Mouse (Mus musculus) embryonic facial prominence, embryonic 15.5 days (tissue): ENCODE results near the gene Tank. TPM values are rescaled to one million over a fixed set of nuclear protein-coding genes. Genes with fewer than 3 reads are reported as not detected.

Experiments
- ATAC-seq: fragments of 200-750 bp; cut with Nextera tagmentation; 2 replicates; pipeline ENCODE4 v1.8.0; 2017; ENCODE audit warnings: low read depth, moderate TSS enrichment; ENCODE audit not compliant: insufficient number of reproducible peaks, low FRiP score, low TSS enrichment
- H3K27ac ChIP-seq: fragments of 300-500 bp; sonication (generic); replicated peaks from 2 replicates; pipeline ENCODE4 v1.5.1; 2015; ENCODE audit warnings: mild to moderate bottlenecking, inconsistent platforms
- H3K27me3 ChIP-seq: fragments of 300-500 bp; sonication (generic); 2 replicates; pipeline ENCODE4 v1.6.1; 2015; ENCODE audit warnings: inconsistent platforms
- H3K36me3 ChIP-seq: fragments of 300-500 bp; sonication (generic); 2 replicates; pipeline ENCODE4 v1.6.1; 2015; ENCODE audit warnings: mild to moderate bottlenecking, inconsistent platforms
- H3K4me1 ChIP-seq: fragments of 300-500 bp; sonication (generic); 2 replicates; pipeline ENCODE4 v1.6.1; 2015; ENCODE audit warnings: inconsistent platforms
- H3K4me2 ChIP-seq: fragments of 300-500 bp; sonication (generic); replicated peaks from 2 replicates; pipeline ENCODE4 v1.6.1; 2015; ENCODE audit warnings: mild to moderate bottlenecking, inconsistent platforms
- H3K4me3 ChIP-seq: fragments of 300-500 bp; sonication (generic); replicated peaks from 2 replicates; pipeline ENCODE4 v1.5.1; 2015; ENCODE audit warnings: mild to moderate bottlenecking, inconsistent platforms
- H3K9ac ChIP-seq: fragments of 300-500 bp; sonication (generic); 2 replicates; pipeline ENCODE4 v1.6.1; 2015; ENCODE audit warnings: inconsistent platforms
- H3K9me3 ChIP-seq: fragments of 300-500 bp; sonication (generic); replicated peaks from 2 replicates; pipeline ENCODE4 v1.6.1; 2016; ENCODE audit warnings: inconsistent platforms
- WGBS: fragments of 180-500 bp; shearing (Covaris S2); methylation state at CpG from one replicate; pipeline ENCODE4 v1.1.7; 2015; 5-methylcytosine and 5-hydroxymethylcytosine counted together
- polyA plus RNA-seq: library from polyadenylated mRNA; unstranded; fragments of >200 nt; fragmentation: Nextera tagmentation; extraction: Ambion mirVana; gene quantifications from 2 replicates; pipeline ENCODE4 v1.2.1, GENCODE M21; 2015

The Tank gene
- polyA plus RNA-seq, 1 experiment from 2014 or later = 34.6 TPM

DNA sequence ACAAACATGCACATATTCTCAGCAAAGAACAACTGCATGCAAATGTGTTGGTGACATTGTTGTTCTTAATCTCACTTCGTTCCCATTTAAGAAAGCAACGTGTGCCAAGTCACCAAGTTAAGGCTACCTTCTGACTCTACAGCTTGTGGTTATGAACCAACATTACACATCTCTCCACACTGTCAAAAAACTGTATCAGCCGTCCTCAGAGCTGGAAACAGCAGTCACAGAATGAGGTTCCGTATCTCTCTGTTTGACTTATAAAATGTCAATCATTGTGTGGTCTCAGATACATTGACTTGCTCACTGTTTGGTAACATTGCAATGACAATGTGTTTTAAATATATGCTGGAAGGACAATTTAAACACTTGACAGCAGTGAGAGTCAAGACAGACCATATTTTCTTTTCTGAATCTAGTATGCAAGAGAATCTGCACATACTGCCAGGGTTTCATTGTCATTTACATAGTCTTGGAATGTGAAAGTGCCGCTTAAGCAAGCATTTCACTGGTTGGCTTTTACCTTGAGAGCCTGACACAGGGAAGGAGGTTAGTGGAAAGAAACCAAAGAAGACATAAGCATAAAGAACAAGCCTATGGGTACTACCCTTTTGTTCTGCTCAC, 20.4 kb upstream of the Tank start:
- no peaks in the 10 kb centered on the region for H3K4me1 ChIP-seq
- H3K9me3 ChIP-seq = no peaks in the 10 kb centered on the region
- H3K36me3 ChIP-seq = no peaks in the 10 kb centered on the region
- no peak for ATAC-seq
- H3K4me3 ChIP-seq = no peak overlapping the region
- no peaks in the 10 kb centered on the region for H3K27me3 ChIP-seq
- H3K9ac ChIP-seq = no peak overlapping the region
- WGBS = 77% methylated on average over 5 of the region's 5 CpGs
- H3K4me2 ChIP-seq = no peak overlapping the region
- no peak overlapping the region for H3K27ac ChIP-seq

- WGBS = 9% methylated on average over 1 of the region's 1 CpGs
Measured at GRCm38 (mm10) chr2:61561058-61561457, 17.3 kb upstream of the Tank start.

GRCm38 (mm10) chr2:61563202-61563601, 15.2 kb upstream of the Tank start:
- ATAC-seq = no peak
- Histone ChIP-seq H3K4me2 (no peak overlapping the region), H3K9ac (no peak overlapping the region), H3K4me1 (no peaks in the 10 kb centered on the region), H3K36me3 (no peaks in the 10 kb centered on the region), H3K27ac (no peak overlapping the region), H3K4me3 (no peak overlapping the region), H3K27me3 (no peaks in the 10 kb centered on the region), H3K9me3 (no peaks in the 10 kb centered on the region)
- 70% methylated on average over 6 of the region's 6 CpGs for WGBS

More at GRCm38 (mm10) chr2:61561058-61561457, 17.3 kb upstream of the Tank start:
- Histone ChIP-seq H3K9me3 (no peaks in the 10 kb centered on the region), H3K4me1 (no peaks in the 10 kb centered on the region), H3K4me2 (no peak overlapping the region), H3K27ac (no peak overlapping the region), H3K36me3 (no peaks in the 10 kb centered on the region), H3K4me3 (no peak overlapping the region), H3K9ac (no peak overlapping the region), H3K27me3 (no peaks in the 10 kb centered on the region)
- no peak for ATAC-seq

DNA sequence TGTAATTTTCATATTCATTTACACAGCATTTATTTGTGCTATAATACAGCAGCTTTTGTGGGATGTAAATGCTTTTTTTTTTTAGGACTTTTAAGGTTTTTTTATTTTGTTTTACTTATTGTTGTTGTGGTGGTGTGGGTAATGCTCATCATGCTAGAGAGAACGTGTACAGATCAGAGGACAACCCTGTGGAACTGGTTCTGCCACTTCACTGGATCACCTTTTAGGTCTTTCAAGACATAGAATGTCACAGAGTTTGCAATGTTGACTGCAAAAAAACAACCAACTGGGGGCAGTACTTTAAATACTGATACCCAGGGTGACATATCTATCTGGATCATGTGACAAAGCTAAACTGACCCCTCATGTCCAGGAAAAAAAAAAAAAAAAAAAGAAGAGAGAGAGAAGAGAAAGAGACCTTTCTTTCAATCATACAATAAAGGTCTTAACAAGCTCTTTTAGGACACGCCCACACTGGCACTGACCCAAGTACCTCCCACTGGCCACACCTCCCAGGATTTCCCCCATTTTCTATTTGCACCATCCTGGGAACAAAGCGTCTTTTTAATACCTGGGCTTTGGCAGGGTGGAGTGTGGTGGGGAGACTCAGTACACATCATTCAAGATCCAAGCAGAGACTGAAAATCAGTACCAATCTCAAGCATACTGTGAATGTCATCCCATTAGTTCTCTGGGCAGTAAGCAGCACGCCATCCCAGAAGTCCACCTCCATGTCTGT, 11.2 kb upstream of the Tank start:
- H3K4me3 ChIP-seq = no peak overlapping the region
- no peaks in the 10 kb centered on the region for H3K36me3 ChIP-seq
- H3K27ac ChIP-seq = 0 out of 2 replicates have a peak overlapping the region, but pooled peaks have one; percentile 7
- no peaks in the 10 kb centered on the region for H3K4me1 ChIP-seq
- no peak overlapping the region for H3K4me2 ChIP-seq
- no peak for ATAC-seq
- no peak overlapping the region for H3K9ac ChIP-seq
- H3K9me3 ChIP-seq = no peaks in the 10 kb centered on the region
- H3K27me3 ChIP-seq = no peaks in the 10 kb centered on the region
- WGBS = 53% methylated on average over 4 of the region's 4 CpGs

DNA sequence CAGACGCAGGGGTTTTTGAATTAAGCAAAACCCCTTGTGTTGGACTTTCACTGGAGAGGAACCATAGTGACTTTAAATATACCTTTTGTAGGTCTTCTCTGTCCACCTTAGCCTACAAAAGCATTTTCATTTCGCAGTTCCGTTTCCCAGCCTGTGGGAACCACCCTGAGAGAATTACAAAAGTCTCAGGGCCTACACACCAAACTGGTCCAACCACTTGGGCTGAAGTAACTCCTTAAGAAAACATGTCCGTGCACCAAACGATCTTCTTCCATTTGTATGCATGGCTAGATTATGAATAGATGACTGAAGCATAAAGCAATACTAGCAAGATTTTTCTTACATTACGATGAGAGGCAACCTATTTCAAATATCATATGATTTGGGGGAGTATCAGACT, 9.2 kb upstream of the Tank start:
- WGBS = 75% methylated on average over 6 of the region's 6 CpGs
- no peaks in the 10 kb centered on the region for H3K4me1 ChIP-seq
- H3K4me2 ChIP-seq = no peak overlapping the region
- H3K4me3 ChIP-seq = no peak overlapping the region
- H3K27me3 ChIP-seq = no peaks in the 10 kb centered on the region
- no peak overlapping the region for H3K9ac ChIP-seq
- H3K27ac ChIP-seq = no peak overlapping the region
- no peaks in the 10 kb centered on the region for H3K9me3 ChIP-seq
- H3K36me3 ChIP-seq = no peaks in the 10 kb centered on the region
- ATAC-seq = no peak

DNA sequence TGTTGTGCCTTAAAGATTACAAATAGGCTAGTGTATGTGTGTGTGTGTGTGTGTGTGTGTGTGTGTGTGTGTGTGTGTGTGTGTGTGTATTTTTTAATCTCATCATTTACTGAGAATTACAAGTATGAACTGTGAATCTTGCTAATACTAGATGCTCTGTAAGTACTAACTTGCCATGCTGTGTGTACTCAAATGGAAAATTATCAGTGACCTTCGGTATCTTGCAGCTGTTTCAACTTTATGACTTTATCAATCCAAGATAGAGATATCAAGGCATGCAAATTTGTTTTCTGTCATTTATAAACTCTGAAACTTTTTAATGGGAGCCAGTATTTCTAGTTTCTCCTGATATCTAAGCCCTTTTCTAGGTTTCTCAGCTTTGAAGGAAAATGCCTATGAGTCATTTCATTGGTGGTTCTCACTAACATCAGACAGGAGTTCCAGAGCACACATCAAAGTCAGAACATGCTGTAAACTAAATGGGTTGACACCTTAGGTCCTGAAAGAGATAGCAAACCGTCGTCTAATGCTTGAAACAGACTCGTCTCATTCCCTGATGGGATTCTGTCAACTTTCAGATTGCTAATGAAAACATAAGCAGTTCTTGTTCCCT, 6.9 kb upstream of the Tank start:
- Histone ChIP-seq H3K4me2 (no peak overlapping the region), H3K27ac (no peak overlapping the region), H3K4me3 (no peak overlapping the region), H3K27me3 (no peaks in the 10 kb centered on the region), H3K9ac (no peak overlapping the region), H3K4me1 (no peaks in the 10 kb centered on the region), H3K36me3 (no peaks in the 10 kb centered on the region), H3K9me3 (no peaks in the 10 kb centered on the region)
- 55% methylated on average over 4 of the region's 4 CpGs for WGBS
- ATAC-seq = no peak

- no peak for ATAC-seq
- no peak overlapping the region for H3K27ac ChIP-seq
- H3K36me3 ChIP-seq = no peaks in the 10 kb centered on the region
- H3K4me2 ChIP-seq = no peak overlapping the region
- 87% methylated on average over 3 of the region's 3 CpGs for WGBS
- H3K9me3 ChIP-seq = no peaks in the 10 kb centered on the region
- no peaks in the 10 kb centered on the region for H3K4me1 ChIP-seq
- H3K9ac ChIP-seq = no peak overlapping the region
- no peak overlapping the region for H3K4me3 ChIP-seq
- H3K27me3 ChIP-seq = no peaks in the 10 kb centered on the region
Measured at GRCm38 (mm10) chr2:61576497-61576896, 1.9 kb upstream of the Tank start.

GRCm38 (mm10) chr2:61576928-61577695, 1.3 kb upstream of the Tank start:
- Histone ChIP-seq H3K4me2 (no peak overlapping the region), H3K27me3 (no peaks in the 10 kb centered on the region), H3K9me3 (no peaks in the 10 kb centered on the region), H3K4me1 (no peaks in the 10 kb centered on the region), H3K9ac (no peak overlapping the region), H3K27ac (no peak overlapping the region), H3K4me3 (no peak overlapping the region), H3K36me3 (no peaks in the 10 kb centered on the region)
- no peak for ATAC-seq
- WGBS = 66% methylated on average over 17 of the region's 17 CpGs

GRCm38 (mm10) chr2:61577696-61578062, 706 bp upstream of the Tank start:
- Histone ChIP-seq H3K9me3 (no peaks in the 10 kb centered on the region), H3K27me3 (no peaks in the 10 kb centered on the region), H3K4me3 (no peak overlapping the region), H3K36me3 (no peaks in the 10 kb centered on the region), H3K27ac (no peak overlapping the region), H3K4me1 (no peaks in the 10 kb centered on the region), H3K9ac (no peak overlapping the region), H3K4me2 (no peak overlapping the region)
- WGBS = 68% methylated on average over 7 of the region's 7 CpGs
- no peak for ATAC-seq

DNA sequence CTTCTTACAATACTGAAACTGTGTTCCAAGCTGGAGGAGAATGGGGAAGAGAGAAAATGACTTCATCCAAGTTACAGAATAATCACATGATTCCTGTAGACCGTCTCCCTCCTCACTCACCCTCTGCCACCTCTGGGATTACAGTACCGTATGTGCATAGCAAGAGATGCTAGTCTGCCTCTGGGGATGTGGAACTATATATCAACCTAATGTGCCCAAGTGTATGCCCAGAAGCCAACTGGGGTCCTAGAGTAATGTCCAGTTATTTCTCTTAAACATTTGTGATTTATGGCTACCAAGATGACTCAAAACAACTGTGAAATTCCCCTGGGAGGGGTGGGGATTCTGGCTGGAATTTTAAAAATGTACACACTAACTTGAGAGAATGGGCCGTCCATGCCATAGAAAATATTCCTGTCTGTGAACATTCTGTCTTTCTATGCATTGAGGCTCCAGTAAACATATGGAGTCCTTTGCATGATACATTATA, 1.2 kb downstream of the Tank start:
- H3K4me3 ChIP-seq = no peak overlapping the region
- 43% methylated on average over 3 of the region's 3 CpGs for WGBS
- H3K9me3 ChIP-seq = no peaks in the 10 kb centered on the region
- H3K27ac ChIP-seq = no peak overlapping the region
- no peaks in the 10 kb centered on the region for H3K36me3 ChIP-seq
- no peak overlapping the region for H3K9ac ChIP-seq
- no peaks in the 10 kb centered on the region for H3K4me1 ChIP-seq
- H3K4me2 ChIP-seq = no peak overlapping the region
- no peak for ATAC-seq
- H3K27me3 ChIP-seq = no peaks in the 10 kb centered on the region

DNA sequence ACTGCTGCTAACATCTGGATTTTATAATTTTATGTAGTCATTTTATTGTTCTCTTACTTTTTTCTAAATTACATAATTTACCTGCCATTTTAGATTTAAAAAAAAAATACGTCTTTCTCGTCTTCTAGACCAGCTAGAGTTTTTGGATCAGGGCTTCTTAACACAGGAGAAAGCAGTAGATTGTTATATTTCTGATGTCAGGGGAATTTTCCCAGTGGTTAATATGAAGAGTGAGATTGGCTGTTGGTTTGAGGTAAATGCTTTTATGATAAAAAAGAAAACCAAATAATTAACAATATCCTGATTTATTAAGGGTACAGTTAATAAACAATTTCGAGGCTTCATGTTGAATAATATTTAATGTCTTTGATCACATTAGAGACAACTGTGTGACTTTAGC, 1.7 kb downstream of the Tank start:
- ATAC-seq = no peak
- 66% methylated on average over 3 of the region's 3 CpGs for WGBS
- H3K27ac ChIP-seq = no peak overlapping the region

More for the DNA sequence above, 1.7 kb downstream of the Tank start:
- Histone ChIP-seq H3K9me3 (no peaks in the 10 kb centered on the region), H3K4me2 (no peak overlapping the region), H3K27me3 (no peaks in the 10 kb centered on the region), H3K36me3 (no peaks in the 10 kb centered on the region), H3K9ac (no peak overlapping the region), H3K4me1 (no peaks in the 10 kb centered on the region), H3K4me3 (no peak overlapping the region)
